Mouse (Mus musculus): Measurements from ENCODE around the gene Gna15. TPM values are rescaled to one million over a fixed set of nuclear protein-coding genes. Genes with fewer than 3 reads are reported as not detected.

Gene Gna15
- total RNA-seq (2023) = 2.1 TPM

GRCm38 (mm10) chr10:81524051-81524605, at the start of gene Gna15:
Gene Gna15, minus strand, starts transcription at chr10:81524225.

GRCm38 (mm10) chr10:81559163-81559626, 35.2 kb upstream of the Gna15 start, which contains the start of gene Aes:
Gene Aes, plus strand, starts transcription at chr10:81559488.

GRCm38 (mm10) chr10:81545161-81545747, 21.2 kb upstream of the Gna15 start, which contains the start of gene Gna11:
Gene Gna11, minus strand, starts transcription at chr10:81545190.

GRCm38 (mm10) chr10:81500032-81500431, 24.0 kb downstream of the Gna15 start, which contains the start of gene S1pr4:
Gene S1pr4, minus strand, starts transcription at chr10:81500132.

GRCm38 (mm10) chr10:81496264-81496901, 27.6 kb downstream of the Gna15 start, which contains the start of gene Ncln:
Gene Ncln, minus strand, starts transcription at chr10:81496392.

GRCm38 (mm10) chr10:81482533-81482889, 41.5 kb downstream of the Gna15 start, which contains the start of gene Celf5:
Gene Celf5, minus strand, starts transcription at chr10:81482709.

GRCm38 (mm10) chr10:81455181-81455895, 68.7 kb downstream of the Gna15 start, which contains the start of gene Nfic:
Gene Nfic, minus strand, starts transcription at chr10:81455635.

Other genes with a start within 250 kb of the Gna15 start
- gene Tjp3, start 232.6 kb downstream of the Gna15 start, total RNA-seq (2023) = 4.2 TPM
- 110 TPM for gene Pip5k1c, start 231.3 kb downstream of the Gna15 start, total RNA-seq (2023)
- 42.7 TPM for gene Cactin, start 203.1 kb downstream of the Gna15 start, total RNA-seq (2023)
- 16.5 TPM for gene Tbxa2r, start 195.5 kb downstream of the Gna15 start, total RNA-seq (2023)
- gene Gipc3, start 181.0 kb downstream of the Gna15 start, total RNA-seq (2023) = 0.21 TPM
- 51.8 TPM for gene Hmg20b, start 173.7 kb downstream of the Gna15 start, total RNA-seq (2023)
- gene Mfsd12, start 166.7 kb downstream of the Gna15 start, total RNA-seq (2023) = 4.4 TPM
- gene 4930404N11Rik, start 158.4 kb downstream of the Gna15 start, total RNA-seq (2023) = 4.9 TPM
- gene Fzr1, start 145.7 kb downstream of the Gna15 start, total RNA-seq (2023) = 35.7 TPM
- 28.8 TPM for gene Dohh, start 139.8 kb downstream of the Gna15 start, total RNA-seq (2023)
- 4.5 TPM for gene Gm48551, start 139.8 kb downstream of the Gna15 start, total RNA-seq (2023)
- gene Gm48552, start 135.2 kb downstream of the Gna15 start, total RNA-seq (2023) = 3.5 TPM
- gene Smim24, start 131.2 kb downstream of the Gna15 start, total RNA-seq (2023) = 3.1 TPM
- 21.0 TPM for gene Nfic, start 68.6 kb downstream of the Gna15 start, total RNA-seq (2023)
- not detected for gene Celf5, start 41.5 kb downstream of the Gna15 start, total RNA-seq (2023)
- 148 TPM for gene Ncln, start 27.8 kb downstream of the Gna15 start, total RNA-seq (2023)
- gene S1pr4, start 24.1 kb downstream of the Gna15 start, total RNA-seq (2023) = 110 TPM
- gene Gna11, start 21.0 kb upstream of the Gna15 start, total RNA-seq (2023) = 15.2 TPM
- 523 TPM for gene Aes, start 35.3 kb upstream of the Gna15 start, total RNA-seq (2023)
- gene Tle2, start 50.3 kb upstream of the Gna15 start, total RNA-seq (2023) = 4.3 TPM
- not detected for gene Tle6, start 76.8 kb upstream of the Gna15 start, total RNA-seq (2023)
- gene BC025920, start 82.0 kb upstream of the Gna15 start, total RNA-seq (2023) = 4.0 TPM
- gene Sirt6, start 103.6 kb upstream of the Gna15 start, total RNA-seq (2023) = 21.5 TPM
- 5.2 TPM for gene Ankrd24, start 104.3 kb upstream of the Gna15 start, total RNA-seq (2023)
- gene Gm10778, start 124.8 kb upstream of the Gna15 start, total RNA-seq (2023) = 1.2 TPM
- gene Zfp433, start 180.6 kb upstream of the Gna15 start, total RNA-seq (2023) = 12.0 TPM
- gene Gm3055, start 246.9 kb upstream of the Gna15 start, total RNA-seq (2023) = 5.5 TPM

All from CD4-positive naive resting alpha-beta T cell, adult 76 days (primary cell).